Mouse (Mus musculus) Muller cell, postnatal 12 days (primary cell): Measurements from ENCODE around the gene Scn2a.

Experiments used
- DNase-seq: peaks from one replicate; pipeline ENCODE4 v3.0.0-alpha.2; 2015; ENCODE audit errors: inconsistent ontology term

Scn2a gene

GRCm38 (mm10) chr2:65620556-65621166 is at the start of gene Scn2a:
Gene Scn2a (plus strand): TSS chr2:65620771.
- no peak for DNase-seq

- no peak for DNase-seq
These were observed 32.9 kb upstream of the Scn2a start for GRCm38 (mm10) chr2:65587679-65588078.

GRCm38 (mm10) chr2:65607813-65608212 is 12.8 kb upstream of the Scn2a start:
- DNase-seq: peak; percentile 33

GRCm38 (mm10) chr2:65611887-65612286 is 8.7 kb upstream of the Scn2a start:
- no peak for DNase-seq

- peak; percentile 36 for DNase-seq
These were observed 790 bp upstream of the Scn2a start for GRCm38 (mm10) chr2:65619781-65620180.

GRCm38 (mm10) chr2:65621254-65621653 is 683 bp downstream of the Scn2a start:
- DNase-seq: no peak

- no peak for DNase-seq
These were observed 1.3 kb downstream of the Scn2a start for GRCm38 (mm10) chr2:65621838-65622237.

- DNase-seq: no peak
These were observed 32.1 kb downstream of the Scn2a start for GRCm38 (mm10) chr2:65652636-65653035.

GRCm38 (mm10) chr2:65657031-65657430 is 36.5 kb downstream of the Scn2a start:
- DNase-seq: no peak

- no peak for DNase-seq
These were observed 37.9 kb downstream of the Scn2a start for GRCm38 (mm10) chr2:65658430-65658829.

GRCm38 (mm10) chr2:65663892-65664291 is 43.3 kb downstream of the Scn2a start:
- DNase-seq: no peak

- DNase-seq: no peak
These were observed 43.9 kb downstream of the Scn2a start for GRCm38 (mm10) chr2:65664481-65664880.

GRCm38 (mm10) chr2:65665180-65665579 is 44.6 kb downstream of the Scn2a start:
- DNase-seq: no peak

GRCm38 (mm10) chr2:65667590-65668436 is 47.2 kb downstream of the Scn2a start:
- no peak for DNase-seq

GRCm38 (mm10) chr2:65668437-65669135 is 48.0 kb downstream of the Scn2a start:
- peak; percentile 83 for DNase-seq

GRCm38 (mm10) chr2:65669561-65669960 is 49.0 kb downstream of the Scn2a start:
- DNase-seq: no peak

GRCm38 (mm10) chr2:65670153-65670817 is 49.7 kb downstream of the Scn2a start:
- DNase-seq: no peak

- peak; percentile 52 for DNase-seq
These were observed 59.0 kb downstream of the Scn2a start for GRCm38 (mm10) chr2:65679621-65680020.

- no peak for DNase-seq
These were observed 64.6 kb downstream of the Scn2a start for GRCm38 (mm10) chr2:65685151-65685550.

- DNase-seq: peak; percentile 42
These were observed 70.0 kb downstream of the Scn2a start for GRCm38 (mm10) chr2:65690456-65691184.

GRCm38 (mm10) chr2:65694485-65694884 is 73.9 kb downstream of the Scn2a start:
- DNase-seq: no peak
